Mouse (Mus musculus) 3134 (cell line): ENCODE results near the gene Mapk1ip1l.
A peak's percentile ranks its signal among the peaks of the same experiment; 100 is the strongest.

Experiments
- DNase-seq: peaks from one replicate; pipeline ENCODE4 v3.0.0-alpha.2; 2011; ENCODE audit warnings: low spot score; ENCODE audit not compliant: insufficient read length; ENCODE audit errors: extremely low read depth

Gene Mapk1ip1l

DNA sequence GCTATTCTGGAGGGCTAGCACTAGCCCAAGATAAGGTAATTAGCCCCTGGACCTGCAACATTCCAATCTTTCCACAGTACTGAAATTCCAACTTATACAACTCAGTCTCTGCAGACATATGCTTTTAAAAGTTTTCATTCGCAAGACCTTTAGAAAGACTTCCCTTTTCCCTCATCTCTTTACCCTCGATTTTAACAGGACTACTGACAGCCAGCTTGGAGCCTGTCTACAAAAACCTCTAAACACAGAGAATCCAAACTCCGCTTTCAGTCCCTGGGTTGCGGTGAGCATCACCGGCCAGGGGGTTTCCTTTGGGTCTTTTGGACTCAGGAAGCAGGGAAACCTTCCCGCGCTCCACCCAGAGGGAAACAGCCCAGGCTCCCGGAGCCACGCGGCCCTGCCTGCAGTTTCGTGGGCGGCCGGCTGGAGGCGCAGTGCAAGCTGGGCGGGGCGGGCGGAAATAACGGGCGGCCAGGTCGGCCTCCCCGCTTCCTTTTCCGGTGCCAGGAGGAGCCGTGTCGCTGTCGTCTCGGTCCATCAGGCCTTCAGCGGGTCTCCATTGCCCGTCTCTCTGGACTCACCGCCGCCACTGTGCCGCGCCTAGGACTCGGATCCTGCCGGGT, at the start of gene Mapk1ip1l:
Mapk1ip1l (plus strand) TSS at position 482 of the 623 bp plus-strand sequence.
- peak; percentile 88 for DNase-seq

DNA sequence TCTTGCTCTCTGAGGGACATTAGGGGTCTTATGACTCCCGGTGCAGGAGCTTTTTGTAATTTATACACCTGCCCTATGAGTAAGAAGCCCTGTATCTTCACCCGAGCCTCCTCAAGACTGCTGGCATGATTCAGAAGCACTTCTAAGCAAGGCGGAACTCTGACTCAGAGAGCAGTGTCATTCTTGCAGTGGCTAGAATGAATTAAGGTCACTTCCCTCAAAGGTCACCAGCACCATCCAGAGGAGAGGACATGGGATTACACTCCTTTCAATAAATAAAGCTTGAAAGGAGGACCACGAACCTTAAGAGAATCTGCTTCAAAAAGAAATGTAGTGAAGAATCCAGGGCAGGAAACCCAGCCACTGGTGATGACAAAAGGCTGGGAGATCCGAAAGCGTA, 48.2 kb upstream of the Mapk1ip1l start:
- peak; percentile 10 for DNase-seq

DNA sequence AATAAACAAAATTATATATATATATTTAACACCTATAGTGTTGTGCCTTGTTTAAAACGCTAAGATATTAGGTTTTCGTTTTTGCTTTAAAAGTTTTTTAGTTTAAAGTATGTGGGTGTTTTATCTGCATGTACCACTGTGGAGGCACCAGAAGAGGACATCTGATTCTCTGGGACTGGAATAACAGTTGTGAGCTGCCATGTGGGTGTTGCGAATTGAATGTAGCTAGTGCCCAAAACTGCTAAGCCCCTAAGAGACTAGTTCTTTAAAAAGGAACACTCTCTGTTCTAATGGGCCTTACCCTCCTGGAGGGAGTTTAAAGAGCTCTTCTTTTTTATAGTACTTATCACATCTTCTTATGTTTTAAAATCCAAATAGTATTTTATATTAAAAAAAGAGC, 33.2 kb upstream of the Mapk1ip1l start:
- DNase-seq: no peak

DNA sequence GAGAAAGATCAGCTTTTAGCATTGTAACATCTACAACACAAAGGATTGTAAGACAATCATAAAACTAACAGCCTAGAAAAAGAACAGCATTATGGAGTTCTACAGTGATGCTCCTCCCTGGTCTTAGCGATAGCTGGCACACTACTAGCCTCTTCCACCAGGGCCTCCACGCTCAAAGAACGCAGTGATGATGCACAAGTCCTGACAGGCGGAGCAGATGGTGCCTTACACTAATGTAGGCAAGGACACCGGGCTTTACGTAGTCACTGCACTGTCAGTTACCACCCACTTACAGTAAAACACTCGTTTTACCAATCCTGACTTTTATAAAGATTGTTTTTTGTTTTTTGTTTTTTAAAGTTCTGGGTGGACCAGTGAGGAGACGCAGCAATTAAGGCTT, 32.2 kb upstream of the Mapk1ip1l start:
- no peak for DNase-seq

DNA sequence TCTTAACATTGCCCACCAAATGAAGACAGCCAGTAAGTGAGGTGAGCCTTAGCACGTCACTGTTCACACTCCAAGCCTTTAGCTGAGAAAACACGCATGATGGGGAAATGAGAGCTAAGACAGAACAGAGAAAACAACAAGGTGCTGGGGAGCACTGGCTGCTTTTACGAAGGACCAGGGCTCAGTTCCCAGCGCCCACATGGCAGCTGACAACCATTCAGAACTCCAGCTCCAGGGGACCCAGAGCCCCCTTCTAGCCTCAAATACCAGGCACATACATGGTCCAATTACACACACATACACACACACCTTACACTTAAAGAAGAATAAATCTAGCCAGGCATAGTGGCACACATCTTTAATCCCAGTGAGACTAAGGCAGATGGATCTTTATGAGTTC, 29.0 kb upstream of the Mapk1ip1l start:
- no peak for DNase-seq

DNA sequence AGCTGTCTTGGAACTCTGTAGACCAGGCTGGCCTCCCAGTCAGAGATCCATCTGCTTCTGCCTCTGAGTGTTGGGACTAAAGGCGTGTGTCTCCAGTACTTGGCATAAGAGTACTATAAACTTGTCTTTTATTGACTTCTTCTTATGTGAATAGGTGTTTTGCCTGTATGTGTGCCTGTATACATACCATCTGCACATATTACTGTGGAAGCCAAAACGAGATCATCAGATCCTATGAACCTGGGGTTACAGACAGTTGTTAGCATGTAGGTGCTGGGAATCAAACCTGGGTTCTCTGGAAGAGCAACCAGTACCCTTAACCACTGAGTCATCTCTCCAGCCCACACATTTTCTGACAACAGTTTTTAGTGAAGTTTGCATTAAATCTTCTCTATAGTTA, 28.4 kb upstream of the Mapk1ip1l start:
- no peak for DNase-seq

DNA sequence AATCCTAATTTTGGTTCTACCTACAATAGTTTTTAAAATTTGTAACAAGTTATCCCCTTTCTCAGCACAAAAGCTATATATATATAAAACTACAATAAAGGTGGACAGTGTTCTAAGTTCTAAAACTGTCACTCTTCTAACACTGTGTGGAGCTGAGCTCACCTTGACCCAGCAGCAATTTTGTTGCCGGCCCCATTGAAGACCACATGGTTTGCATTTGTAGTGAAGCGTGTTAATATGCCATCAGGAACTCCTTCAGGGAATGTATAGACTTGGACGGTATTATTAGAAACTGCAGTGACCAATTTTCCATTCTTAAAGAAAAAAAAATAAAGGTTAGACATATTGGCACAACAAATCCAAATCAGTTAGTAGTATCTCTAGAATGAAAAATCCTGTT, 24.3 kb upstream of the Mapk1ip1l start:
- DNase-seq: no peak

DNA sequence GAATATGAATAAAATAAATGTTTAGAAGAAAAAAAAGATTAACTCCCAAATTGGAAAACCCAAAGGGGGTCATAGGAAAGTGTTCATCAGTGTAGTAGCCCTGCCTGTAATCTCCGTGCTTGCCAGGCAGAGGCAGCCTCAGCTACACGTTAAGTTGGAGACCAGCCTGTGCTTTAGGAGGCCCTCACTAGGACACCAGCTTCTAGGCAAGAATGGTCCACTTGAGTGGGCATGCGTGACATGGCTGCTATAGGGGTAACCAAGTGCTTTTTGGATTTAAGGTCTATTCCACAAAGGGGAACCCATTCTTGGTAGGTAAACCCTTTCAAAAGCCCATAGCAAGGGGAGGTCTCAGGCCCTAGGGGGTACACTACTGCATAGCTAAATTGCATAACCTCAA, 22.6 kb upstream of the Mapk1ip1l start:
- peak; percentile 11 for DNase-seq

DNA sequence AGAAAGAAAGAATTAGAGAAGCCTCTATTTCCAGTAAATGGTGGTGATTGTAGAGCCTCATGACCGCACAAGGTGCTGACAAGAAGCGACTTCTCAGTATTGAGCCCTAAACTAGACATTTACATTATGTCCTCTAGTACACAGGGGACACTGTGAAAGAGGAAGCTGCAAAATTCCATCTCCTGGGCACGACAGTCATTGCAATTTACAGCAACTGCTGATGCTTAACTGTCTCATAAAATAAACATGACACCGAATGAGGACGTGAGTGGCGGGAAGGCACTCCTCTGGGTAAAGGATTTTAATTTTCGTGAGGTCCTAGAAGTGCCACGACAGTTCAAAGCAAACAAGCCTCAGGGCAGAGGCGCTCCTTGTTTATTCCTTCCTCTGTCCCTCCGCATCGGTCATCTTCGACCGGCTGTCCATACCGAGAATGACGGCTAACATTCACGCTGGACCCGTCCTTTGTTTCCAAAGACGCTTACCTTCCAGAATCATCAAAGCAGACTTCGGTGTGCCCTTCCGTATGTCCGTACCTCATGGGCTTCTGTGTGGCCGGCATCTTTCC, 21.9 kb upstream of the Mapk1ip1l start:
- no peak for DNase-seq

DNA sequence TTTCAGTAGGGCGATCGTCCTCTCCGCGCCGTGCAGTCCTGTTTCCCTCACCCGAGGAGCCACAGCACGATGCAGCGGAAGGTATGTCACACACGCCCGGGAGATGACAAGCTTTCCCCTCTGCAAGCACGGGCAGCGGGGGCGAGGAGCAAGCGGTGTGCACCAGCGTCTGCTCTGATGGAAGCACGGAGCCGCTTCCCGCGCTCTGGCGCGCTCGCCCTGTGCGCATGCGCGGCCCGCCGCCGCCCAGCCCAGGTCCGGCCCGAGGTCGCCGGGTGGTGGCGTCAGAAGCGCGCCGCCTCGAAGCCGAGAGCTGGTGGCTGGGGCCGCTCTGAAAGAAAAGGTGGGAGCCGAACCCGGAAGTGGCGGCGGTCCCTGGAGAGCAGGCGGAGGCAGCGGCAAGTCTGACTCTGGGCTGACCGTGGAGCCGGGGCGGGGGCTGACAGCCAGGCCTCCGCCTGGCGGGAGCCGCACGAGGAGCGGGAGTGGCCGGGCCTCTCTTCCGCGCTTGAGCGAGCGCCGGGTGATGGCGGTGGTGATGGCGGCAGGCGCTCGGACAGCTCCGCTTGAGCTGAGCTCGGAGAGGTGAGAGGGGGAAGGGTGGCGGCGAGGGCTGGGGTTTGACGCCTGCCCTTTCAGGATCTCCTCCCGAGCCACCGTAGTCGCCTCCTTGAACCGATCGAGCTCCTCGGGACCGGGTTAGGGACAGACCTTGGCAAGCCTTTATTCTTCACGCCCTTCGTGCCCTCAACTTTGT, 21.3 kb upstream of the Mapk1ip1l start, which contains the start of the genes Wdhd1 and Socs4:
Wdhd1 (minus strand) TSS at position 221 of the 757 bp plus-strand sequence.
Socs4 (plus strand) TSS at position 295 of the 757 bp plus-strand sequence.
- peak; percentile 94 for DNase-seq

DNA sequence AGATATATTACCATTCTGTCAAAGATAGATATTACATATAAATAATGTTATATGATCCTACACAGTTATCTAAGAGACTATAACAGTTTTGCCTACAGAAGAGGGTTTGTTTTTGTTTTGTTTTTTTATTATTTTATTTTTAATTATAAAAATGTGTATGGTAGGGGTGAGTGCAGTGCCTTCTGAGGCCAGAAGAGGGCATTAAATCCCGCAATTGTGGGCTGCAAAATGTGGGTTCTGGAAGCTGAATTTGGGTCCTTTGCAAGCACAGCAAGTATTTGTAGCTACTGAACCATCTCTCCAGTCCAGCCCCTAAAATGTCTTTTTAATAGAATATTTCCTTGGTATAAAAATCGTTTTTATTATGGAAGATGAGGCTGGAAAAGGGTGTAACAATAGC, 19.0 kb upstream of the Mapk1ip1l start:
- DNase-seq: no peak

DNA sequence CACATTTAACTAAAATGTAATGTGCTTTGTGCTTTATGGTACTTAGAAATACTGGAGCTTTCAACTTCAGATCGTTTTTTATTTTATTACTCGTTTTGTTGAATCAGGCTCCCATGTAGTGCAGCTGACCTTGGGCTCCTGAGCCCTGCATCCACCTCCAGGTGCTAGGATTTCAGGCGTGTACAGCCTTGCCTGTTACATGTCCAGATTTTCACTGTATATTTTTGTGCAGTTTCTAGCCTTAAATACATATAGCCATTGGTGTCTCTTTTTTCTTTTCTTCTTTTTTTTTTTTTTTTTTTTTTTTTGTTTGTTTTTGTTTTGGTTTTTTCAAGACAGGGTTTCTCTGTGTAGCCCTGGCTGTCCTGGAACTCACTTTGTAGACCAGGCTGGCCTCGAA, 16.5 kb upstream of the Mapk1ip1l start:
- DNase-seq: no peak

DNA sequence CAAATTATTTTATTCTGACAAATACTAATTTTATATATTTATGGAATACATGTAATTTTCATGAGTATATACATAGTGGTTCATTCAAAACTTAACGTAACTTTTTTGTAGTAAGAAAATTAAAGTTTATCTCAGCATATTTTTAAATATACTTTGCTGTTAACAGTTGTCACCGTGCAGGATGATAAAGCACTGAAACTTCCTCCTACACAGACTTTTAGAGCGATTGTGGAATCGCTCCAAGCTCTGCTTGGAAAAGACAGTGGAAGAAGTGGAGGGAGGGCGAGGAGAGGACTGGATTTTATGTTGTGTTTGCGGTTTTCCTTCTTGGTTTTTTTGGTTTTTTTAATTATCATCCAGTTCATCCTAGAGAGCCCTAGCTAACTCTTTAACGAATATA, 14.5 kb upstream of the Mapk1ip1l start:
- no peak for DNase-seq

DNA sequence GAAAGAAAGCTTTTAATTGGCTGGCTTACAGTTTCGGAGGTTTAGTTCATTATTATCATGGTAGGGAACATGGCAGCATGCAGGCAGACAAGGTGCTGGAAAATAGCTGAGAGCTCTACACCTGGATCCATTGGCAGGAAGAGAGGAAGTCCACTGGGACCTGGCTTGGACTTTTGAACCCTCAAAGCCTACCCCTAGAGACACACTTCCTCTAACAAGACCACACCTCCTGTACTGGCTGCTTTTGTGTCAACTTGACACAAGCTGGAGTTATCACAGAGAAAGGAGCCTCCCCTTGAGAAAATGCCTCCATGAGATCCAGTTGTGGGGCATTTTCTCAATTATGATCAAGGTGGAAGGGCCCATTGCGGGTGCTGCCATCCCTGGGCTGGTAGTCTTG, 12.8 kb upstream of the Mapk1ip1l start:
- DNase-seq: no peak

DNA sequence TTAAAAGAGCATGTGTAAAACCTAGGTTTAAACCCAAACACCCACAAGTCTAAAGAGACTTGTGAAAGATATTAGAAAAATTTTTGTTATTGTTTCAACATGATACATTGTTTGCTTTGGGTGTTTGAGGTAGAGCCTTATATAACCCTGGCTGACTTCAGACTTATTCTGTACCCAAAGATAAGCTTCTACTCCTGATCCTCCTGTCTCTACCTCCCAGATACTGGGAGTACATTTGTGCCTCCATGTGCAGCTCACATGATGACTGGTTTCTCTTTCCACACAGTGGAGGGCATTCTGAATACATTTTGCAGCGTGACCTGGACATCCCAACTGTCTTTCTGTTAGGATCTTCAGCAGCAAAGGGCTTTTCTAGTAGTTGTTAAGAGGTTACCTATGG, 11.9 kb upstream of the Mapk1ip1l start:
- no peak for DNase-seq

DNA sequence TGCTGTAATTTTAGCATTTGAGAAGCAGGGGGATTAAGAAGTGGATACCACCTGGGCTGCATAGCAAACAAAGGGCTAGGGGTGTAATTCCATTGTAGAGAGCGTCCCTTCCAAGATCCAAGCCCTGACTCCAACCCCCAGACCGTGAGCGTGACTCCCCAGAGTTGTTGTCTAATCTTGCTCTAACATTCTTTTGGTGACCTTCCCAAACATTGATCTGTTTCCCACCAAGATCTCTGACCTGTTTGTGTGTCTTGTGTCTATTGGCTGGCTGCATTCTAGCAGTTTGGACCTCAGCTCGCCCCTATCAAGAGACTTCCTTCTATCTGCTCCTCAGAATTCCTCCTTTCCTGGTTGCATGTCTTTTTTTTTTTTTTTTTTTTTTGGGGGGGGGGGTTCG, 11.0 kb upstream of the Mapk1ip1l start:
- no peak for DNase-seq

DNA sequence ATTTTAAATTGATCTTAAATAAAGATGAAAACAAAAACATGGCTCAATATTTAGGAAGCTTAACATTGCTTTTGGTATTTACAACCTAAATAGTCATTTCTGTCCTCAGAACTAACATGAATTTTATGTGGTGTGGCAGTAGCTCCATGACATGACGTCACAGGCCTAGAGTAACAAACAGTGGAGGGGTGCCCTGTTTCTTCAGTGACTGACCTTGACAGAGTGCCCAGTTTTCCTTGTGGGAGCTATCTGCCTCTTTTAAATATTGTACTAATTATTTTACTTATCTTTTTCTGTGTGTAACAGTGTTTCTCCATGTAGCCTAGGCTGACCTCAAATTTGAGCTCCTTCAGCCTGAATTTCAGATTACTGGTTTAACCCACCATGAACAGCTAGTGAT, 6.3 kb upstream of the Mapk1ip1l start:
- DNase-seq: no peak

DNA sequence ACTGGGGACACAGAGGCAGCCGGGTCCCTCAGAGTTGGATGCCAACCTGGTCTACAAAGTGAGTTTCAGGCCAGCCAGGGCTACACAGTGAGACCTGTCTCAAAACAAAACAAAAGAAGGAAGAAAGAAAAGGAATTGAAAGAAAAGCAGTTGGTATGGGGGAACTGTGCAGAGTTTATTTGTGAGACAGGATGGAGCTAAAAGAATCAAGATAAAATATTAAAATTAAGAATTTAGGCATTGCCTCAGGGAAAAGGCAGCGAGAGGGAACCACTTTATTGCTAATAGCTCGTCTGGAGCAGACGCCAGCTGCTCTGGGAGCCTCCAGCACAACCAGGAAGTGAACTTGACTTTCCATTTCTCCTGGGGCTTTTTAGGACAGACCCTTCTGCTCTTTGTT, 3.9 kb upstream of the Mapk1ip1l start:
- no peak for DNase-seq

DNA sequence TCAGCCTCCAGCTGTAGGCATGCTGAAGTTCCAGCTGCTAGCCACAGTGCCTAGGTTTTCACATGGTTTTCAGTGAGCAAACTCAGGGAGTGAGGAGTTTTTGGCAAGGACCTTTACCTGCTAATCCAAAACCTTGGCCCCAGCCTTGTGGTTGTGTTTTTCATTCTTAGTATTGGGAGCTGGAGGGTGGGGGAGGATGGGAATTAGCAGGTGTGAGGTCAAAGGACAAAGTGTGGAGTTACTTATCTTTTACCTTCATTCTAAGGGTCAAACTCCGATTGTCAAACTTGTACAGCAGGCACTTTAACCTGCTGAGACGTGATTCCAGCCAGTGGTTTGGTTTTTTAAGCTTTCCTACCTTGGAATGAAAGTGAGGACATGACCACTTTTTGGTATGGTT, 1.8 kb upstream of the Mapk1ip1l start:
- DNase-seq: no peak

DNA sequence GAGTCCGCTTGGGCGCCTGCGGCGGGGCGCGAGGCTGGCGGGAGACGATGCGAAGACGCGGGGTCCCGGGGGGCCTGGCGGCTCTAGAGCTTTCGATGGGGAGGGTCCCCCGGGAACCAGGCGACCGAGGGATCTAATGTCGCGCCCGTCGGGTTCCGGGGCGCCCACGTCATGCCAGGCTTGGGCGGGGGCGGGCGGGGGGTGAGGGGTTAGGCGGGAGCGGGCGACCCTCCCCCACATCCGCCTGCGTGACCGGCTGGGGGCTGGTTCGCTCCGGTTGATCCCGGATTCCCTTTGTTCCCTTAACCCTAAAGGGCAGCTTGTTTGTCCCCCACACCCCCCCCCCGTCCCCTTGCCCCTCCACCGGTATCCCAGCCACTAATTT, 334 bp downstream of the Mapk1ip1l start:
- DNase-seq: no peak

DNA sequence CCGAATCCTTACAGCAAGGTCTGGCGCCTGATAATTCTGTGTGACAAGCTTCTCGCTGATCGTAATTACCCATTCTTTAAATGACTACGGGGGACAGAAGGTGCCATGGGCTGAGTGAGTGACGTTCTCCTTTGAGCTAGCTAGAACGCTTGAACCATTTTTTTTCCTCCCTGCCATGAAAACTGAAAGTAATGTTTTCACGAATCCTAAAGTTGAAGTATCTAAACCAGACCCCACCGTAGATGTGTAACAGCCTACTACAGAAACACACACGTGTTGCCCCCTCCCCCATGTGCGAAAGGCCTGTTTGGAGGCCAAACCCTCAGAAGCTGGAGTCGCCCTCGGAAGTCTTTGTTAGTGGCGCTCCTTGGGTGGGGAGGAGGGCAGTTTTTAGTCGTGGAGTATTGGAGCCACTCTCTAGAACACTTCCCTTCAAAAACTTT, 774 bp downstream of the Mapk1ip1l start:
- DNase-seq: no peak
